Mouse (Mus musculus) heart, postnatal 4 days (tissue): ENCODE measurements around the gene Chac1. TPM values are rescaled to one million over a fixed set of nuclear protein-coding genes. Genes with fewer than 3 reads are reported as not detected.

Source experiments
- DNase-seq: peaks from one replicate; pipeline ENCODE4 v3.0.0; 2021
- total RNA-seq, 2 experiments: library from RNA; stranded (reverse); gene quantifications; 2 replicates each; pipeline ENCODE4 v1.2.3; 2021

The Chac1 gene
- total RNA-seq, 2 experiments from 2014 or later, result 0.43 to 0.81 TPM

DNA sequence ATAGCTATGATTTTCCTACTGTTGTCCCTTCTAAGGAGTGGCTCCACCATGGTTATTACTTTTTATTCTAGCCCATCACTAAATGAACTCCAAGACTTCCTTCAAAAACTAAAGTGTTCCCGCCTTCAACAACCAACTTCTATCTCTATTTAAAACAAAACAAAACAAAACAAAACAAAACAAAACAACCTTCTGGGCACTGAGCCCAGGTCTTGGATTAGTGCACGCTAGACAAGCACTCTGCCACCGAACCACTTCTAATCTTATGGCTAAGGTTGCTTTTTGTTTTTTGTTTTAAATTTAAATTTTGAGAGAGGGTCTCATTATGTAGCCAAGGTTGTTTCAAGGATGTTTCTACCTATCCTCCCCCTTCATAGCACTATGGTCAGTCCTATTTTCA lies 26.8 kb downstream of the Chac1 start:
- DNase-seq, result no peak

DNA sequence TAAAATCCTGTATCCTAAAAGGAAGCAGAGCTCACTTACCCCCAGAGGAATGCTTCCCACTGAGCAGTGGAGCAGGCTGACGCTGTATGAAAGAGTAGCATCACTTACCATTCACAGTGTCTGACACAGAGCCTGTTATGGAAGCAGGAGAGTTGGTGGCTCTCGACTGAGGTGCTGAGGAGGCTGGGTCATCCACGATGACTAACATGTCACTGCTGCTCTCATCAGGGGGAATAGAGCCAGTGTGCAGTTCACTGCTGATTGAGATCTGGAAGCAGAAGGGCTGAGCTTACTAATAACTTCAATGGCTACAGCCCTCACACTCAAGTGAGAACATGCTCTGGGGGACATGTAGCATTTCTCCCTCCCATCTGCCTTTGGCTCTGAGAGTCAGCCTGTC lies 28.4 kb downstream of the Chac1 start:
- DNase-seq, result no peak

GRCm38 (mm10) chr2:119388266-119388665 lies 37.2 kb downstream of the Chac1 start:
- DNase-seq, result no peak

DNA sequence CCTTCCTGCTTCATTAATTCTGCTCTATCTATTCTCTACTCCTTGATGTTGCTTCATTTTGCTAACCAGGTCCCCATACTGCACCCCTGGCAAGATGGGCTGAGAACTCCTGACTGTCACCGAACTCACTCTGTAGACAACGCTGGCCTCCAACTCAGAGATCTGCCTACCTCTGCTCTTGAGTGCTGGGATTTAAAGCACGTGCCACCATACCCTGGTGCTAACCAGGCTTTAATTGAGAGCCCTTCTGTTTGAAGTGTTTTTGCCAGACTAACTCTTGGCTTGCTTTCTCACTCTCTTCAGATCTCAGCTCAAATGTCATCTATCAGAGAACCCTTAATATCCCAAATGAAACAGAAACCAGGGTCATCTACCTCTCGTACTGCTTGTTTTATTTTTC lies 39.0 kb downstream of the Chac1 start:
- DNase-seq, result no peak

GRCm38 (mm10) chr2:119398252-119398651 lies 47.2 kb downstream of the Chac1 start:
- no peak for DNase-seq

DNA sequence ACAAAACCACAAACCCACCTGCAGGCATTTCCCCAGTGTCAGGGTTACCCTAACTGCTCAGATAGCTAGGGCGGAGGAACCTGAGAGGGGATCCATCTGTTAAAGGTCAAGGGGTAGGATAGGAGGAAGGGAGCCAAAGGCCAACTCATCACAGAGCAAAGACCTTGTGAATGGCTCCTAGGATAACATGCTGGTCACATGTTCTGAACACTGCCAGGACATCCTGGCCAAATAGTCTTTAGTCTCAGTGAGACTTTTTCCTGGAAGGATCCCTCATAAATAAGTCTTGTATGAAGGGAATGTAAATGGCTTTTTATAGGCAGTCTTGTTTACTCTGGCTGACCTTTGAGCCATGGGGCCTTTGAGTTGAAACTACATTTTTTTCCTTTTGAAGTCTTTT lies 47.6 kb downstream of the Chac1 start:
- no peak for DNase-seq

DNA sequence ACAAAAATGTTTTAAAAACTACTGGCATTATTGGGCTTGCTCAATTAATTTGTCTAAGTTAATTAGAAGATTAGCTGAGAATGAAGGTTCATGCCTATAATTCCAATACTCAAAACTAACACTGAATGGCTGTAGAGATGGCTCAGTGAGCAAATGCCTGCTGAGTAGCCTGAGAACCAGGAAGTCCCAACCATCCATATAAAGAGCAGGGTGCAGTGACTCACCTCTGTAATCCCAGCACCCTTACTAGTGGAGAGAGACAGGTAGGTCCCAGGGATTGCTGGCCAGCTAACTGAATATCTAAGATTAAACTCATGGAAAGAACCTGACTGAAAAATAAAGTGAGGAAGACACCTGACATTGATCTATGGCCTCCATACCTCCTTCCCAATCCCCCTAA lies 48.3 kb downstream of the Chac1 start:
- DNase-seq, result no peak

Other genes starting within 250 kb of the Chac1 start
- 10 to 100 TPM; 16.7 to 18.4 TPM for gene Rad51, start 238.4 kb upstream of the Chac1 start, total RNA-seq
- gene Rmdn3, start 194.2 kb upstream of the Chac1 start, total RNA-seq, result 10 to 100 TPM; 16.2 to 18.9 TPM
- 1 to 10 TPM; 2.2 to 2.3 TPM for gene Gchfr, start 183.5 kb upstream of the Chac1 start, total RNA-seq
- not detected for gene Gm14137, start 176.7 kb upstream of the Chac1 start, total RNA-seq
- gene Zfyve19, start 142.6 kb upstream of the Chac1 start, total RNA-seq, result 10 to 100 TPM; 18.8 to 22.3 TPM
- 10 to 100 TPM; 12.1 to 13.2 TPM for gene Dnajc17, start 142.4 kb upstream of the Chac1 start, total RNA-seq
- not detected for gene Ppp1r14d, start 121.3 kb upstream of the Chac1 start, total RNA-seq
- not detected for gene Spint1, start 113.9 kb upstream of the Chac1 start, total RNA-seq
- not detected for gene Rhov, start 80.0 kb upstream of the Chac1 start, total RNA-seq
- gene Vps18, start 62.5 kb upstream of the Chac1 start, total RNA-seq, result 10 to 100 TPM; 13.9 to 14.0 TPM
- gene Dll4, start 25.4 kb upstream of the Chac1 start, total RNA-seq, result 10 to 100 TPM; 19.7 to 20.8 TPM
- 10 to 100 TPM; 15.5 to 16.8 TPM for gene Ino80, start 126.5 kb downstream of the Chac1 start, total RNA-seq
- under 1 TPM; 0.23 to 0.24 TPM for gene Exd1, start 196.4 kb downstream of the Chac1 start, total RNA-seq
- 10 to 100 TPM; 77.5 to 84.8 TPM for gene Chp1, start 196.5 kb downstream of the Chac1 start, total RNA-seq